22 mouse cellular contexts compared by ENCODE assay signal in genomic region chr4:125624885-125625678, GRCm38 (mm10).
A peak's percentile ranks its signal among the peaks of the same experiment; 100 is the strongest.
DNase-seq lines count a peak whose midpoint lies in the region; ATAC-seq and TF ChIP-seq lines count a peak whose summit lies in the region.
"Had no signal": no experiment of that assay in that cellular context is flagged by ENCODE, and none has a peak within 500 bp of the region (broad histone marks: within the 10 kb centered on the region; RNA-seq: fewer than 3 reads in every experiment).

No protein-coding gene starts in this region.

- no peaks in the 10 kb centered on the region for H3K27me3 ChIP-seq in forebrain, postnatal 0 days (ENCODE audit: insufficient read depth, low read length)
- H3K27me3 ChIP-seq in forebrain, embryonic 10.5 days (ENCODE audit: poor library complexity, severe bottlenecking) = no peaks in the 10 kb centered on the region
- no peaks in the 10 kb centered on the region for H3K27me3 ChIP-seq in small intestine, adult 2 months (ENCODE audit: control insufficient read depth, insufficient read depth, low read length)
- H3K27me3 ChIP-seq: neural tube, embryonic 12.5 days had no signal

- peak; percentile 64 for DNase-seq in forebrain, postnatal 0 days
- DNase-seq in forebrain, embryonic 10.5 days (ENCODE audit: extremely low spot score, low spot score) = no peak
- no peak for DNase-seq in left cerebral cortex, adult 2 months (ENCODE audit: extremely low spot score in 1 of 2, low spot score in 2 of 2)
- no peak for DNase-seq in left cerebral cortex, adult 11 months (ENCODE audit: low spot score)
- DNase-seq in ES-CJ7 (ENCODE audit: low read depth, low spot score) = peak; percentile 43
- no peak for DNase-seq in lung, postnatal 25 days (ENCODE audit: low spot score)
- DNase-seq: adrenal gland, postnatal 10 days; cerebellum, adult 11 months; cerebellum, postnatal 14 days; gastrocnemius, postnatal 25 days; heart, postnatal 10 days; kidney, postnatal 10 days; spleen, adult 18-20 months had no signal

- 73% methylated on average over 9 of the region's 9 CpGs for WGBS in forebrain, postnatal 0 days
- WGBS in forebrain, embryonic 10.5 days = 92% methylated on average over 9 of the region's 9 CpGs
- WGBS in small intestine, adult 2 months = 91% methylated on average over 9 of the region's 9 CpGs

- intact Hi-C loops in left cerebral cortex, adult 2 months (cut with DNase I) = loop anchor here (5.0 kb wide), 1 partner anchor 77 kb away; no protein-coding TSS in a partner anchor

- H3K4me2 ChIP-seq in forebrain, postnatal 0 days (ENCODE audit: low read depth) = no peak overlapping the region
- H3K4me2 ChIP-seq: embryonic facial prominence, embryonic 13.5 days; heart, embryonic 11.5 days; hindbrain, embryonic 14.5 days; liver, embryonic 11.5 days; midbrain, embryonic 11.5 days; neural tube, embryonic 12.5 days had no signal

- no peak overlapping the region for H3K9ac ChIP-seq in forebrain, postnatal 0 days
- H3K9ac ChIP-seq: embryonic facial prominence, embryonic 13.5 days; hindbrain, embryonic 14.5 days; neural tube, embryonic 12.5 days had no signal

- no peaks in the 10 kb centered on the region for H3K4me1 ChIP-seq in forebrain, postnatal 0 days (ENCODE audit: insufficient read depth)
- H3K4me1 ChIP-seq in forebrain, embryonic 10.5 days = peaks cover 3% of the 10 kb centered on the region; the same call in 1 of the 2 replicates
- H3K4me1 ChIP-seq in small intestine, adult 2 months (ENCODE audit: control insufficient read depth, insufficient read depth, insufficient read length, low read length) = no peaks in the 10 kb centered on the region
- H3K4me1 ChIP-seq: neural tube, embryonic 12.5 days had no signal

- no peak overlapping the region for H3K27ac ChIP-seq in forebrain, postnatal 0 days (ENCODE audit: low read depth, low read length)
- no peak overlapping the region for H3K27ac ChIP-seq in forebrain, embryonic 10.5 days
- no peak overlapping the region for H3K27ac ChIP-seq in left cerebral cortex, adult 2 months
- no peak overlapping the region for H3K27ac ChIP-seq in small intestine, adult 2 months (ENCODE audit: insufficient read depth, low read depth, low read length)
- H3K27ac ChIP-seq: embryonic facial prominence, embryonic 13.5 days; hindbrain, embryonic 14.5 days; neural tube, embryonic 12.5 days had no signal

- no peak for ATAC-seq in forebrain, postnatal 0 days
- ATAC-seq: activated CD4-positive, CD25-positive, alpha-beta regulatory T cell, adult 4 months; intestine, embryonic 16.5 days had no signal

- H3K36me3 ChIP-seq in forebrain, postnatal 0 days (ENCODE audit: insufficient read depth) = no peaks in the 10 kb centered on the region; the same call in 1 of the 2 replicates
- no peaks in the 10 kb centered on the region for H3K36me3 ChIP-seq in forebrain, embryonic 10.5 days (replicated peaks)
- no peaks in the 10 kb centered on the region for H3K36me3 ChIP-seq in small intestine, adult 2 months (ENCODE audit: control insufficient read depth, insufficient read depth, low read length)
- H3K36me3 ChIP-seq: embryonic facial prominence, embryonic 13.5 days; neural tube, embryonic 12.5 days had no signal

- peak; percentile 50 for TF ChIP-seq CTCF in forebrain, postnatal 0 days (IDR thresholded peaks at IDR 0.05; ENCODE audit: low read depth)
- peak; percentile 31; the same call in 1 of the 2 replicates for TF ChIP-seq CTCF in left cerebral cortex, adult 2 months (IDR thresholded peaks at IDR 0.05)
- peak; percentile 26; the same call in 1 of the 2 replicates for TF ChIP-seq CTCF in small intestine, adult 2 months (IDR thresholded peaks at IDR 0.05; ENCODE audit: extremely low read depth, insufficient read length, insufficient replicate concordance, low read depth, low read length)

- H3K4me3 ChIP-seq in forebrain, postnatal 0 days (ENCODE audit: low read depth, low read length) = no peak overlapping the region
- H3K4me3 ChIP-seq in forebrain, embryonic 10.5 days = no peak overlapping the region
- no peak overlapping the region for H3K4me3 ChIP-seq in left cerebral cortex, adult 2 months
- H3K4me3 ChIP-seq in small intestine, adult 2 months (ENCODE audit: low read depth, low read length) = no peak overlapping the region
- H3K4me3 ChIP-seq: embryonic facial prominence, embryonic 13.5 days; neural tube, embryonic 12.5 days had no signal

- no peaks in the 10 kb centered on the region for H3K9me3 ChIP-seq in forebrain, postnatal 0 days (ENCODE audit: low read length)
- peaks cover 4% of the 10 kb centered on the region; the same call in 1 of the 2 replicates for H3K9me3 ChIP-seq in forebrain, embryonic 10.5 days
- H3K9me3 ChIP-seq: embryonic facial prominence, embryonic 13.5 days; neural tube, embryonic 12.5 days had no signal

- no peak for TF ChIP-seq POLR2A in small intestine, adult 2 months (IDR thresholded peaks at IDR 0.05; ENCODE audit: low read depth, low read length)

Comparison
In these comparisons a context has a peak if more than half of its experiments do, and no peak if none do; other contexts are left out.
1. DNase-seq: peak in forebrain, postnatal 0 days (single experiment) and ES-CJ7 (single experiment); none in forebrain, embryonic 10.5 days (single experiment), left cerebral cortex, adult 2 months (0 of 2), left cerebral cortex, adult 11 months (single experiment) and lung, postnatal 25 days (single experiment).
2. Peak in every context shown above with its lines, with median percentiles within 50 percentile points of each other: CTCF ChIP-seq.